Mouse (Mus musculus): ENCODE results near the gene Wdr38. TPM values are rescaled to one million over a fixed set of nuclear protein-coding genes. Genes with fewer than 3 reads are reported as not detected.
A peak's percentile ranks its signal among the peaks of the same experiment; 100 is the strongest.
"Not testable (repeated sequence)": the region's sequence is repeated elsewhere in the genome, so short reads cannot be mapped to it uniquely, and the experiment has no call there.

Gene Wdr38
- polyA plus RNA-seq, 1 experiment from 2014 or later, result 0.78 TPM

- Histone ChIP-seq H3K9me3 (ENCODE audit: control insufficient read depth) (no peaks in the 10 kb centered on the region), H3K4me1 (replicated peaks; ENCODE audit: control insufficient read depth, insufficient read depth, low read length) (0 out of 2 replicates have a peak, but pooled peaks cover 8% of the 10 kb centered on the region), H3K4me3 (ENCODE audit: low read depth, low read length) (0 out of 2 replicates have a peak overlapping the region, but pooled peaks have one; percentile 67), H3K9ac (ENCODE audit: low read depth, low read length) (no peak overlapping the region), H3K4me2 (replicated peaks; ENCODE audit: low read depth) (peak overlapping the region; percentile 87), H3K36me3 (ENCODE audit: control insufficient read depth, insufficient read depth) (peaks cover 19% of the 10 kb centered on the region; the same call in 1 of the 2 replicates), H3K27ac (ENCODE audit: low read depth, low read length) (no peak overlapping the region), H3K27me3 (replicated peaks; ENCODE audit: control insufficient read depth, insufficient read depth, low read length) (no peaks in the 10 kb centered on the region)
- no peak for TF ChIP-seq CTCF (IDR thresholded peaks at IDR 0.05; ENCODE audit: low read depth)
- WGBS, result 77% methylated on average over 14 of the region's 14 CpGs
- ATAC-seq, result no peak
These were observed 9.0 kb downstream of the Wdr38 start for GRCm38 (mm10) chr2:39006149-39006730.

- Histone ChIP-seq H3K4me3 (ENCODE audit: low read depth, low read length) (peak overlapping the region; percentile 88), H3K4me2 (replicated peaks; ENCODE audit: low read depth) (peak overlapping the region; percentile 96), H3K27ac (ENCODE audit: low read depth, low read length) (peak overlapping the region; percentile 94), H3K9ac (ENCODE audit: low read depth, low read length) (peak overlapping the region; percentile 87), H3K36me3 (ENCODE audit: control insufficient read depth, insufficient read depth) (peaks cover 13% of the 10 kb centered on the region; the same call in 1 of the 2 replicates), H3K4me1 (replicated peaks; ENCODE audit: control insufficient read depth, insufficient read depth, low read length) (0 out of 2 replicates have a peak, but pooled peaks cover 8% of the 10 kb centered on the region), H3K9me3 (ENCODE audit: control insufficient read depth) (no peaks in the 10 kb centered on the region), H3K27me3 (replicated peaks; ENCODE audit: control insufficient read depth, insufficient read depth, low read length) (no peaks in the 10 kb centered on the region)
- peak; percentile 33; the same call in 1 of the 2 replicates for TF ChIP-seq CTCF (IDR thresholded peaks at IDR 0.05; ENCODE audit: low read depth)
- WGBS, result under 1% methylated on average over 43 of the region's 44 CpGs
- peak; percentile 83 for ATAC-seq
These were observed 10.6 kb downstream of the Wdr38 start for GRCm38 (mm10) chr2:39007865-39008264.

- H3K4me3 ChIP-seq (ENCODE audit: low read depth, low read length), result peak overlapping the region; percentile 88
- TF ChIP-seq CTCF (IDR thresholded peaks at IDR 0.05; ENCODE audit: low read depth), result no peak
- H3K27me3 ChIP-seq (replicated peaks; ENCODE audit: control insufficient read depth, insufficient read depth, low read length), result no peaks in the 10 kb centered on the region
- peak overlapping the region; percentile 96 for H3K4me2 ChIP-seq (replicated peaks; ENCODE audit: low read depth)
- peak; percentile 40 for ATAC-seq
- H3K36me3 ChIP-seq (ENCODE audit: control insufficient read depth, insufficient read depth), result peaks cover 14% of the 10 kb centered on the region
- peak overlapping the region; percentile 87 for H3K9ac ChIP-seq (ENCODE audit: low read depth, low read length)
- H3K9me3 ChIP-seq (ENCODE audit: control insufficient read depth), result no peaks in the 10 kb centered on the region
- 0 out of 2 replicates have a peak, but pooled peaks cover 8% of the 10 kb centered on the region for H3K4me1 ChIP-seq (replicated peaks; ENCODE audit: control insufficient read depth, insufficient read depth, low read length)
- WGBS, result under 1% methylated on average over 21 of the region's 25 CpGs
- peak overlapping the region; percentile 94 for H3K27ac ChIP-seq (ENCODE audit: low read depth, low read length)
These were observed 11.1 kb downstream of the Wdr38 start for GRCm38 (mm10) chr2:39008350-39008851.

GRCm38 (mm10) chr2:39008954-39009365 lies 11.7 kb downstream of the Wdr38 start:
- peaks cover 20% of the 10 kb centered on the region for H3K36me3 ChIP-seq (ENCODE audit: control insufficient read depth, insufficient read depth)
- H3K9ac ChIP-seq (ENCODE audit: low read depth, low read length), result peak overlapping the region; percentile 87
- peak overlapping the region; percentile 88 for H3K4me3 ChIP-seq (ENCODE audit: low read depth, low read length)
- 4% methylated on average over 3 of the region's 3 CpGs for WGBS
- ATAC-seq, result no peak
- 0 out of 2 replicates have a peak, but pooled peaks cover 8% of the 10 kb centered on the region for H3K4me1 ChIP-seq (replicated peaks; ENCODE audit: control insufficient read depth, insufficient read depth, low read length)
- no peak for TF ChIP-seq CTCF (IDR thresholded peaks at IDR 0.05; ENCODE audit: low read depth)
- peak overlapping the region; percentile 94 for H3K27ac ChIP-seq (ENCODE audit: low read depth, low read length)
- H3K4me2 ChIP-seq (replicated peaks; ENCODE audit: low read depth), result peak overlapping the region; percentile 96
- H3K27me3 ChIP-seq (replicated peaks; ENCODE audit: control insufficient read depth, insufficient read depth, low read length), result no peaks in the 10 kb centered on the region
- H3K9me3 ChIP-seq (ENCODE audit: control insufficient read depth), result no peaks in the 10 kb centered on the region

GRCm38 (mm10) chr2:39010144-39010543 lies 12.9 kb downstream of the Wdr38 start:
- not testable (repeated sequence) for ATAC-seq; H3K9me3 ChIP-seq (ENCODE audit: control insufficient read depth); H3K4me3 ChIP-seq (ENCODE audit: low read depth, low read length); H3K4me2 ChIP-seq (replicated peaks; ENCODE audit: low read depth); H3K27me3 ChIP-seq (replicated peaks; ENCODE audit: control insufficient read depth, insufficient read depth, low read length); H3K9ac ChIP-seq (ENCODE audit: low read depth, low read length); H3K27ac ChIP-seq (ENCODE audit: low read depth, low read length); H3K4me1 ChIP-seq (replicated peaks; ENCODE audit: control insufficient read depth, insufficient read depth, low read length)
- H3K36me3 ChIP-seq (ENCODE audit: control insufficient read depth, insufficient read depth), result peaks cover 31% of the 10 kb centered on the region
- 94% methylated on average over 4 of the region's 5 CpGs for WGBS

GRCm38 (mm10) chr2:39011264-39011663 lies 14.0 kb downstream of the Wdr38 start:
- Histone ChIP-seq H3K4me1 (replicated peaks; ENCODE audit: control insufficient read depth, insufficient read depth, low read length) (0 out of 2 replicates have a peak, but pooled peaks cover 8% of the 10 kb centered on the region), H3K4me3 (ENCODE audit: low read depth, low read length) (no peak overlapping the region), H3K9ac (ENCODE audit: low read depth, low read length) (no peak overlapping the region), H3K27me3 (replicated peaks; ENCODE audit: control insufficient read depth, insufficient read depth, low read length) (no peaks in the 10 kb centered on the region), H3K4me2 (replicated peaks; ENCODE audit: low read depth) (no peak overlapping the region), H3K27ac (ENCODE audit: low read depth, low read length) (no peak overlapping the region), H3K9me3 (ENCODE audit: control insufficient read depth) (no peaks in the 10 kb centered on the region), H3K36me3 (ENCODE audit: control insufficient read depth, insufficient read depth) (peaks cover 43% of the 10 kb centered on the region)
- no peak for ATAC-seq
- TF ChIP-seq CTCF (IDR thresholded peaks at IDR 0.05; ENCODE audit: low read depth), result no peak
